Mouse (Mus musculus) liver, postnatal 0 days (tissue): ENCODE results near the gene Prss12. TPM values are rescaled to one million over a fixed set of nuclear protein-coding genes. Genes with fewer than 3 reads are reported as not detected.
"Not testable (repeated sequence)": the region's sequence is repeated elsewhere in the genome, so short reads cannot be mapped to it uniquely, and the experiment has no call there.

Source experiments
- ATAC-seq: fragments of 200-750 bp; cut with Nextera tagmentation; 2 replicates; pipeline ENCODE4 v1.8.0; 2017; ENCODE audit warnings: mild to moderate bottlenecking, moderate library complexity
- DNase-seq: peaks from one replicate; pipeline ENCODE4 v3.0.0-alpha.2; 2016
- H3K27ac ChIP-seq: fragments of 300-500 bp; sonication (generic); 2 replicates; pipeline ENCODE4 v1.5.1; 2014; ENCODE audit warnings: antibody characterized with exemption, moderate library complexity, mild to moderate bottlenecking, low read depth
- H3K27me3 ChIP-seq: fragments of 300-500 bp; sonication (generic); 2 replicates; pipeline ENCODE4 v1.6.1; 2014; ENCODE audit warnings: low read length, control low read depth, mixed read lengths; ENCODE audit not compliant: insufficient read depth
- H3K36me3 ChIP-seq: fragments of 300-500 bp; sonication (generic); replicated peaks from 2 replicates; pipeline ENCODE4 v1.6.1; 2014; ENCODE audit warnings: mild to moderate bottlenecking, control low read depth, low read length, moderate library complexity, mixed read lengths; ENCODE audit not compliant: insufficient read depth
- H3K4me1 ChIP-seq: fragments of 300-500 bp; sonication (generic); 2 replicates; pipeline ENCODE4 v1.6.1; 2014; ENCODE audit warnings: antibody characterized with exemption, mild to moderate bottlenecking, control low read depth; ENCODE audit not compliant: insufficient read depth
- H3K4me2 ChIP-seq: fragments of 300-500 bp; sonication (generic); 2 replicates; pipeline ENCODE4 v1.6.1; 2014; ENCODE audit warnings: low read depth, mild to moderate bottlenecking, low read length, moderate library complexity, mixed read lengths
- H3K4me3 ChIP-seq: fragments of 300-500 bp; sonication (generic); 2 replicates; pipeline ENCODE4 v1.5.1; 2014; ENCODE audit warnings: low read depth, low read length
- H3K9ac ChIP-seq: fragments of 300-500 bp; sonication (generic); replicated peaks from 2 replicates; pipeline ENCODE4 v1.6.1; 2014; ENCODE audit warnings: mild to moderate bottlenecking, moderate library complexity
- H3K9me3 ChIP-seq: fragments of 300-500 bp; sonication (generic); 2 replicates; pipeline ENCODE4 v1.6.1; 2016; ENCODE audit warnings: mild to moderate bottlenecking, control low read depth, low read length, mixed read lengths
- CTCF ChIP-seq: sonication (generic); IDR thresholded peaks from 2 replicates; pipeline ENCODE4 v1.5.1; 2016; ENCODE audit warnings: antibody characterized with exemption, low read depth
- EP300 ChIP-seq: IDR thresholded peaks from 2 replicates; pipeline ENCODE4 v1.6.1; 2016; ENCODE audit warnings: antibody characterized with exemption, low read depth, mild to moderate bottlenecking
- WGBS: fragments of 180-500 bp; shearing (Covaris S2); extraction: QIAGEN DNeasy Blood & Tissue Kit; methylation state at CpG from one replicate; pipeline ENCODE4 v1.1.7; 2014; ENCODE audit not compliant: insufficient replicate concordance; 5-methylcytosine and 5-hydroxymethylcytosine counted together
- polyA plus RNA-seq: library from polyadenylated mRNA; unstranded; fragments of >200 nt; fragmentation: Nextera tagmentation; extraction: Ambion mirVana; gene quantifications from 2 replicates; pipeline ENCODE4 v1.2.1, GENCODE M21; 2015

Prss12 gene
- polyA plus RNA-seq, 1 experiment from 2014 or later = 1.0 TPM

GRCm38 (mm10) chr3:123498787-123499186 lies 52.1 kb downstream of the Prss12 start:
- TF ChIP-seq EP300 (no peak), CTCF (no peak)
- no peaks in the 10 kb centered on the region for H3K27me3 ChIP-seq
- H3K9ac ChIP-seq = no peak overlapping the region
- no peak overlapping the region for H3K4me3 ChIP-seq
- no peaks in the 10 kb centered on the region for H3K36me3 ChIP-seq
- no peaks in the 10 kb centered on the region for H3K9me3 ChIP-seq
- DNase-seq = no peak
- 74% methylated on average over 5 of the region's 5 CpGs for WGBS
- no peak overlapping the region for H3K4me2 ChIP-seq
- no peak overlapping the region for H3K27ac ChIP-seq
- ATAC-seq = no peak
- H3K4me1 ChIP-seq = no peaks in the 10 kb centered on the region

GRCm38 (mm10) chr3:123501798-123502197 lies 55.1 kb downstream of the Prss12 start:
- H3K27ac ChIP-seq, DNase-seq, H3K4me3 ChIP-seq, H3K9me3 ChIP-seq, ATAC-seq, H3K9ac ChIP-seq, H3K27me3 ChIP-seq, H3K36me3 ChIP-seq, H3K4me1 ChIP-seq, H3K4me2 ChIP-seq: not testable (repeated sequence)
- 89% methylated on average over 2 of the region's 2 CpGs for WGBS

DNA sequence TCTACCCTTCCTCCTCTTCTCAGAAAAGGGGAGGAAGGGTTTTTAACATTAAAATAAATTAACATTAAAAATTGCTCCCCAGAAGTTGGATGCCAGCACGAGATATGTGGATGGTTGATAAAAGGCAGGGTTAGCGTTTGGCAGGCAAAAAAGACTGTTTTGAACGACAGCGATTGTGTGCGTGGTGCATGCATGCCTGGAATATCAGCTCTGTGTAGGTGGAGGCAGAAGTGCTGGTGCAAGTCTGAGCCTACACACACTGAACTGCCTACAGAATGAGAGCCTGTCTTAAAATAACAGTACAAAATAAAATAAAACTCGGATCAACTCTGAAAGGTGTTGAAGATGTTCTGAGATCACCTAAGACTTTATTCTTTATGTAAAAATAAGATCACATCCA lies 57.2 kb downstream of the Prss12 start:
- H3K27me3 ChIP-seq = no peaks in the 10 kb centered on the region
- ATAC-seq (no peak), DNase-seq (no peak)
- H3K27ac ChIP-seq = no peak overlapping the region
- H3K9ac ChIP-seq = no peak overlapping the region
- no peak overlapping the region for H3K4me2 ChIP-seq
- no peaks in the 10 kb centered on the region for H3K9me3 ChIP-seq
- TF ChIP-seq CTCF = no peak
- TF ChIP-seq EP300 = no peak
- peaks cover 7% of the 10 kb centered on the region; the same call in 1 of the 2 replicates for H3K4me1 ChIP-seq
- WGBS = 64% methylated on average over 6 of the region's 6 CpGs
- H3K36me3 ChIP-seq = no peaks in the 10 kb centered on the region; the same call in 1 of the 2 replicates
- no peak overlapping the region for H3K4me3 ChIP-seq

DNA sequence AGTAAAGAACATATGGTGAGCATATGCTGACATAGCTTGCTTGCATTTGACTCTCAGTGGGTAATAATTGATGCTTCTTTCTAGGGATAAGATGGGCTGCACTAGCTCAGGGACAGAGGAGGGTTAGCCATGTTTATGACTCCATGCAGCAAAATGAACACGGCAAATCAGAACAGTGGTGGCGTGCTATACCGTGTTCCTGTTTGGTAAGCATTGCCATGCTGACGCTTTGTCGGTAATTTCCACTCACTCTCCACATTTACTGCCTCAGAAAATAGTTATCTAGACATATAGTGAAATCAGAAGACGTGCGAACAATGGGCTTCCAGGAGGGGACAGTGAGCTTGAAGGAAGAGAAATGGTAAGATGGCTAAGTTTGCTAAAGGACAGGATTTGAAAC lies 58.1 kb downstream of the Prss12 start:
- TF ChIP-seq CTCF (no peak), EP300 (no peak)
- H3K4me3 ChIP-seq = no peak overlapping the region

DNA sequence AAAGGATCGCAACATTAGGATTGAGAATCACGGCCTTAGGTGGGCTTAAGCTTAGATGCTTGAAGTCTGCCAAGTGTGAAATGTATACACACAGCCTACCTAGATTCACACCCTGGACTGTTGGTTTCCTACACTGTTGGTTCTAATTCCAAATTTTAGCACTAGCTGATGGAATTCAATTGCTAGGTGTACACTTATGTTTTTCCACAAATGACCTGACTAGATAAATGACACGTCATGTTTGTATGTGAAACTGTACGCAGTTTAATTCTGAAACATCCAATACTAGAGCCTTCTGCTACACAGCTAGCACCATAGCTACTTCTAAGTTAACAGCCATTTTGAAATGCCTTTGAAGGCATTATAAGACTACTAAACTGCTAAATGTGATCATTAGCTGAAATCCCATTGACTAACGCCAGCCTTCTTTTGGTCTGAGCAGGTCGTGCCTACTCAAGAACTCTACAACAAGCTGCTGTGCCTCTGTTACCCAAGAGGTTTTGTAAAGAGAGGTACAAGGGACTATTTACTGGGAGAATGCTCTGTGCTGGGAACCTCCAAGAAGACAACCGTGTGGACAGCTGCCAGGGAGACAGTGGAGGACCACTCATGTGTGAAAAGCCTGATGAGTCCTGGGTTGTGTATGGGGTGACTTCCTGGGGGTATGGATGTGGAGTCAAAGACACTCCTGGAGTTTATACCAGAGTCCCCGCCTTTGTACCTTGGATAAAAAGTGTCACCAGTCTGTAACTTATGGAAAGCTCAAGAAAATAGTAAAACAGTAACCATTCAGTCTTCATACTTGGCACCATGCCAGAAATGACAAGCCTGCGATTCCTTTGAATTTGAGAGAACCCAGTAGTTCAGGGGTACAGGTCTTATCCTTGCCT lies 59.3 kb downstream of the Prss12 start:
- H3K9me3 ChIP-seq = no peaks in the 10 kb centered on the region
- no peaks in the 10 kb centered on the region; the same call in 1 of the 2 replicates for H3K36me3 ChIP-seq
- H3K4me3 ChIP-seq = peak overlapping the region; percentile 2
- ATAC-seq (no peak), DNase-seq (peak; percentile 28)
- H3K9ac ChIP-seq = 0 out of 2 replicates have a peak overlapping the region, but pooled peaks have one; percentile 13
- H3K27me3 ChIP-seq = no peaks in the 10 kb centered on the region
- H3K4me1 ChIP-seq = peaks cover 15% of the 10 kb centered on the region; the same call in 1 of the 2 replicates
- WGBS = 51% methylated on average over 9 of the region's 9 CpGs
- H3K27ac ChIP-seq = peak overlapping the region; percentile 58
- no peak for TF ChIP-seq EP300
- TF ChIP-seq CTCF = no peak
- peak overlapping the region; percentile 68 for H3K4me2 ChIP-seq

More for the DNA sequence above, 58.1 kb downstream of the Prss12 start:
- H3K4me1 ChIP-seq = peaks cover 12% of the 10 kb centered on the region; the same call in 1 of the 2 replicates
- DNase-seq (no peak), ATAC-seq (no peak)
- no peak overlapping the region for H3K9ac ChIP-seq
- 79% methylated on average over 7 of the region's 7 CpGs for WGBS
- H3K9me3 ChIP-seq = no peaks in the 10 kb centered on the region
- no peaks in the 10 kb centered on the region; the same call in 1 of the 2 replicates for H3K36me3 ChIP-seq
- H3K27me3 ChIP-seq = no peaks in the 10 kb centered on the region
- H3K4me2 ChIP-seq = no peak overlapping the region
- no peak overlapping the region for H3K27ac ChIP-seq

- DNase-seq = no peak
- WGBS = 4% methylated on average over 6 of the region's 6 CpGs
Observed at GRCm38 (mm10) chr3:123506699-123507662, 60.3 kb downstream of the Prss12 start.

More at GRCm38 (mm10) chr3:123506699-123507662, 60.3 kb downstream of the Prss12 start:
- no peak for ATAC-seq
- Histone ChIP-seq H3K36me3 (no peaks in the 10 kb centered on the region; the same call in 1 of the 2 replicates), H3K4me1 (peaks cover 15% of the 10 kb centered on the region; the same call in 1 of the 2 replicates), H3K4me2 (peak overlapping the region; percentile 68), H3K4me3 (peak overlapping the region; percentile 63), H3K9ac (peak overlapping the region; percentile 79), H3K27ac (peak overlapping the region; percentile 77), H3K9me3 (no peaks in the 10 kb centered on the region), H3K27me3 (no peaks in the 10 kb centered on the region)
- TF ChIP-seq EP300 (no peak), CTCF (peak; percentile 78)
